Mouse (Mus musculus) midbrain, embryonic 10.5 days (tissue): ENCODE data around the gene Guk1. TPM values are rescaled to one million over a fixed set of nuclear protein-coding genes. Genes with fewer than 3 reads are reported as not detected.

Experiments
- DNase-seq: peaks from one replicate; pipeline ENCODE4 v3.0.0-alpha.2; 2017; ENCODE audit warnings: low spot score
- H3K27ac ChIP-seq: fragments of 300-500 bp; sonication (generic); replicated peaks from 2 replicates; pipeline ENCODE4 v1.5.1; 2016; ENCODE audit warnings: mild to moderate bottlenecking
- H3K27me3 ChIP-seq: fragments of 300-500 bp; sonication (generic); 2 replicates; pipeline ENCODE4 v1.6.1; 2016; ENCODE audit warnings: low read depth, mild to moderate bottlenecking; ENCODE audit not compliant: poor library complexity, severe bottlenecking
- H3K36me3 ChIP-seq: fragments of 300-500 bp; sonication (generic); 2 replicates; pipeline ENCODE4 v1.6.1; 2016; ENCODE audit warnings: mild to moderate bottlenecking, moderate library complexity
- H3K4me1 ChIP-seq: fragments of 300-500 bp; sonication (generic); 2 replicates; pipeline ENCODE4 v1.6.1; 2016
- H3K4me3 ChIP-seq: fragments of 300-500 bp; sonication (generic); 2 replicates; pipeline ENCODE4 v1.5.1; 2016; ENCODE audit warnings: mild to moderate bottlenecking, moderate library complexity
- H3K9me3 ChIP-seq: fragments of 300-500 bp; sonication (generic); replicated peaks from 2 replicates; pipeline ENCODE4 v1.6.1; 2016; ENCODE audit warnings: mild to moderate bottlenecking
- WGBS: fragments of 180-500 bp; shearing (Covaris S2); methylation state at CpG from one replicate; pipeline ENCODE4 v1.1.7; 2016; 5-methylcytosine and 5-hydroxymethylcytosine counted together
- polyA plus RNA-seq: library from polyadenylated mRNA; unstranded; fragments of >200 nt; fragmentation: Nextera tagmentation; extraction: Ambion mirVana; gene quantifications from 2 replicates; pipeline ENCODE4 v1.2.1, GENCODE M21; 2016

Guk1 gene
- polyA plus RNA-seq, 1 experiment from 2014 or later, result 115 TPM

DNA sequence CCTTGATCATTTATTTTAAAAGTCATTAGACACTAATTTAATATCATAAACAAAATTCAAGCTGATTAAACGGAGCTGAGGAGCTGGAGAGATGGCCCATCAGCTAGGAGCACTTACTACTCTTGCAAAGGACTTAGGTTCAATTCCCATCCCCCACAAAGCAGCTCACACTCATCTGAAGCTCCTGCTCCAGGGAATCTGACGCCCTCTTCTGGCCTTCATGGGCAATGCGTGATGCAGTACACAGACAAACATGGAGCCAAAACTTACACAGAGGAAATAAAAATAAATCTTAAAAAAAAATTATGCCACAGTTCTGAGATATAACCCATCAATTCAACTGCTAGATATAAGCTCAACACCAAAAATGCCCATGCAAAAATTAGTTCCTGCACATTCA, 40.3 kb downstream of the Guk1 start:
- Histone ChIP-seq H3K4me3 (no peak overlapping the region), H3K36me3 (peaks cover 13% of the 10 kb centered on the region), H3K27me3 (no peaks in the 10 kb centered on the region), H3K9me3 (no peaks in the 10 kb centered on the region), H3K4me1 (no peaks in the 10 kb centered on the region), H3K27ac (no peak overlapping the region)
- 36% methylated on average over 3 of the region's 3 CpGs for WGBS
- no peak for DNase-seq

DNA sequence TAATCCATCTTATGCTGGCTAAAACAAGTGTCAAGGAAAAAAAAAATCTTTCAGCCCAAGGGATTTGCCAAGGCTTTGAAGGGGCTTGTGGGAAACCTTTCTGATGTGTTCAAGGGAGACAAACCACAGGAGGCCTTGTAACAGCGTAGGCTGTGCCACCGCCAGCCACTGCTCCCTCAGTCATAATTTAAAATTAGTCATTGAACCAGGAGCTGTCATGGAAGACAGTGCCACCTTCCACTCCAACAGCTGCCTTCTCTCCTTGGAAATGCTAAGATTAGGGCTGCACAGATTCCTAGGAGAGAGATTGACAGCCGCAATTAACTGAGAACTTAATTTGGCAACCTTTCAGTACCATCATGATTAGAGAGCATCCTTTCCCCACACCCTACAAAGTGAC, 42.7 kb downstream of the Guk1 start:
- Histone ChIP-seq H3K36me3 (no peaks in the 10 kb centered on the region), H3K9me3 (no peaks in the 10 kb centered on the region), H3K27ac (no peak overlapping the region), H3K4me1 (no peaks in the 10 kb centered on the region), H3K27me3 (no peaks in the 10 kb centered on the region), H3K4me3 (no peak overlapping the region)
- WGBS, result 79% methylated on average over 3 of the region's 3 CpGs
- no peak for DNase-seq

DNA sequence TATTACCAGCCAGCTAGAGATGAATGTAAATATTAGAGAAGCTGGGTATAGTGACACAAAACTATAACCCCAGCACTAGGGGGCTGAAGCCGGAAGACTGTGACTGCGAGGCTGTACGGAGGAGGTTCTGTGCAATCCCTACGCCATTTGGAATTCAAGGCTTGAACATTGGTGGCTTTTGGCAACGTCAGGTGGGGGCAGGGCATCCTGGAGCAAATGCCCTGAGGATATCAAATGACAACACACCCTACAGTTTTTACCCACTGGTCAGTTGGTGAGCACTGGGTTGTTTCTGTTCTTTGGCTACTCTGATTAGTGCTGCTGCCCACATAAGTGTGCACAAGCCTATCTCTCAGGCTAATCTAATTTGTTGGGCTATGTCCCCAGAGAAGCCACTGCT, 49.0 kb downstream of the Guk1 start:
- H3K27me3 ChIP-seq, result peaks cover 11% of the 10 kb centered on the region
- no peaks in the 10 kb centered on the region for H3K36me3 ChIP-seq
- no peak overlapping the region for H3K4me3 ChIP-seq
- no peak for DNase-seq
- H3K4me1 ChIP-seq, result peaks cover 7% of the 10 kb centered on the region
- H3K27ac ChIP-seq, result no peak overlapping the region
- H3K9me3 ChIP-seq, result no peaks in the 10 kb centered on the region
- 81% methylated on average over 5 of the region's 5 CpGs for whole genome bisulfite sequencing

DNA sequence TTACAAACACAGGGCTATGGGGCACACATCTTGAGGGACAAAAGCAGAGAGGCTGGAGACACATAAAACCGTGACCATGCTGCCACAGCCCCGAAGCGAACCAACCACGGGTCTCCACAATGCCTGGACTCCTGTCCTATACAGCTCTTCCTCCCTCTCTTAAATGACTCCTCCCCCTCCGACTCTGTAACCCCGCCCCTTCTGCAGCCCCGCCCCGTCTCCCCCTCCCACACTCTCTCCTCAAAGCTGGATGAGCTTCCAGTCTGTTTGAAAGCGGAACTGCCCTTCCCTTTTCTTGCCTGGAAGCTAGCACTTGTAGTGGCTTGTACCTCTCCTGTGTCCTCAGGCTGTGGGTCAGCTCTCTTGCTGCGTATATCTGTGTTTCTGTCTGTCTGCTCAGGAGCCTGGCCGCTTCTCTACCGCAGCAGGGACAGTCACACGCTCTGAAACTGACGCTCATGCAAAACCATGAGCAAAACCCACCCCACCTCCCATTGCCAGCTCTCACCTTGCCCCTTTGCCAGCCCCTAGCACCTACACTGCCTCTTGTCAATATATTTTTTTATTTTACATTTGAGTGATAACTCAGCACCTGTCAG, 50.1 kb downstream of the Guk1 start:
- Histone ChIP-seq H3K9me3 (no peaks in the 10 kb centered on the region), H3K4me3 (peak overlapping the region; percentile 38), H3K36me3 (no peaks in the 10 kb centered on the region), H3K27ac (no peak overlapping the region), H3K4me1 (peaks cover 7% of the 10 kb centered on the region), H3K27me3 (peaks cover 22% of the 10 kb centered on the region)
- 15% methylated on average over 14 of the region's 14 CpGs for WGBS
- DNase-seq, result peak; percentile 61

DNA sequence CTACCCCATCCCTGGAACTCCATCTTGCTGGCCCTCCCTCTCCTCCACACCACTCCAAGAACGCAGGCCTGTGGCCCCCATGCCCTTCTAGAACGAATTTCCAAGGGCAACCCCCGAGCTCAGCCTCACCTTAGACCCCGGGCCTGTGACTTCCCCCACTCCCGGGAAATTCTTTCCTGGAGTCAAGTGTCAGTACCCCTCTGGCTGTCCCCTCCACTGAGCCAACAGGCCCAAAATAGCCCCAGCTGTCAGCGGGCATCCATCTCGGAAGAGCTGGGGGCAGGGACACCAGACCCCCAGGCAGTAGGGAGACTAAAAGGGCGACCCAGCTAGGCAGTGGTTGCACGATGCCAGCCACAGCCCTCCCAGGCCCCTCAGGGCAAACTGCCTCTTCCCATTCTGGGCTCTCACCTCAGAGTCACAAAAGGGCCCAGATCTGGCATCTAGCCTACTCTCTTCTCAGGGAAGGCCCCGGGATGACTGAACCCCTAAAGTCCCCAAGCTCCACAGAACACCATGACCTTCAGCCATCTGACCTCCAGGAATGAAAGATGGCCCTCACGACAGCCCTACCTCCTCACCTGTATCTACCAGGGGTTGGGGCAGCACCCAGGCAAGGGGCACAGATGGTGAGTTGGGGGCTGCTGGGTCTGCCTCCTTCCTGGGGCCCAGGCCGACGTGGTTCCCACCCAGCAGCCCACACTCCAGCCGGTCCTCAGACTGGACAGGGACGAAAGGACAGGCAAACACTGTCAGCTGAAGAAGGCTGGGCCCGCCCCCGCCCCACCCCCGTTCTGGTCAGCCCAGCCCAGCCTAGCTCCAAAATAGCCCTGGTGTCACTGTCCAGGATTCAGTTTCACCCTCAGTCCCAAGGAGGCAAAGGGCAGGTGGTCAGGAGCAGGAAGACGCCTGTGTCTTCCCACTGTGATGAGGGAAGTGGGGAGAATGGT, 53.2 kb downstream of the Guk1 start:
- 72% methylated on average over 19 of the region's 19 CpGs for WGBS

DNA sequence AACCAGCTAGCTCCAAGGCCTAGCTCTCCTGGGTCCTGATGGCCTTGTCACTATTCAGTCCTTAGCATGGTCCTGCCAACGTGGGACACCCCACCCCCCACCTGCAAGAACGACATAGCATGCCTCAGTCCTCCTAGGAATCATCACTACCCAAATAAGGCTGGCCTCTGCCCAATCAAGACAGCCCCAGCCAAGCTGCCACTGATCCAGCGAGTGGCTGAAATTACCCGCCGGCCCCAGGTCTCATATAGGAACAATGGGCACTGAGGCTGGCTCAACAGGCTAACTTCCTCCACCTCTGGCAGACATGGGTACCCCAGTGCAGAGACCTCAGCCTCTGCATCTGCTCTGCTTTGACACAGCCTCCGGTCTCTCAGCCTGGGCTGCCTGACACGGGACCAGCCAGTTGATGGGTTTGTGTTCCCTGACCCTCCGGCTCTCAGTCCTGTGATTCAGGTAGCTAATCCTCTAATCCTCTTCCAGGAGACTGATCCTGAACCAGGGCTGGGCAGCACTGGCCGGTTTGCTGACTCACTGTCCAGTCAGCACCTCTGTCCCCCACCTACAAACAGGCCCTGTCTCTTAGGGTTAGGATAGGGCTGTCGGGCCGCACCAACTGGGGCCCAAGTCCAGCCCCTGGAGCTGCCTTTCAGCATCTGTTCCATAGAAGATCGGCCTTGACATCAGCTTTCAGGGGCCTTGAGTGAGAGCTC, 54.9 kb downstream of the Guk1 start:
- peaks cover 70% of the 10 kb centered on the region for H3K27me3 ChIP-seq
- 56% methylated on average over 12 of the region's 12 CpGs for WGBS

More for the DNA sequence above, 53.2 kb downstream of the Guk1 start:
- Histone ChIP-seq H3K36me3 (no peaks in the 10 kb centered on the region), H3K4me1 (peaks cover 27% of the 10 kb centered on the region), H3K27ac (no peak overlapping the region), H3K9me3 (no peaks in the 10 kb centered on the region), H3K4me3 (no peak overlapping the region), H3K27me3 (peaks cover 53% of the 10 kb centered on the region)
- no peak for DNase-seq

DNA sequence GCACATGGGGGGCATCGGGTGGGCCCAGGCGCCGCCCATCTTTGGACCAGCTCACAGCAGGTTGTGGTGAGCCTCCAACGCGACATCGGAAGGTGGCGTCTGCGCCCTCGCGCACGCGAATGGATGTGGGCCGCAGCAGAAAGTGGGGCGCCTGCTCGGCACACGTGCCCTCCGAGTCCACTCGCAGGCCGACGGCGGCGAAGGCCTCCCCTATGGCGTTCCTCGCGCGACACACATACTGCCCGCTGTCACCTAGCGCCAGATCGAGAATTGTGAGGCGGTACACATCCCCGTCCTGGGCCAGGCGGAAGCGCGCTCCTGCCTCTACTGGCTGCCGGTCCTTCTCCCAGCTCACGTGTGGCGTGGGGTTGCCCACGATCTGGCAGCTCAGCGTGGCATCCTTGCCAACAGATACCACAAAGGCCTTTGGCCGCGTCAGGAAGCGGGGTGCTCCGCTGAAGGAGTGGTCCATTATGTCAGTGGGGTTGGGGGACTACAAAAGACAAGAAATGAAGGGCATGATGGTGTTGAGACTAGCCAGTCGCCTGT, 56.0 kb downstream of the Guk1 start, which contains the start of gene Obscn:
TSS of gene Obscn (minus strand) at position 499 of the 549 bp plus-strand sequence.
- H3K27me3 ChIP-seq, result peaks cover 79% of the 10 kb centered on the region
- WGBS, result 14% methylated on average over 44 of the region's 44 CpGs

More for the DNA sequence above, 54.9 kb downstream of the Guk1 start:
- H3K4me1 ChIP-seq, result peaks cover 26% of the 10 kb centered on the region
- DNase-seq, result no peak
- H3K9me3 ChIP-seq, result no peaks in the 10 kb centered on the region
- no peak overlapping the region for H3K4me3 ChIP-seq
- no peak overlapping the region for H3K27ac ChIP-seq
- no peaks in the 10 kb centered on the region for H3K36me3 ChIP-seq

DNA sequence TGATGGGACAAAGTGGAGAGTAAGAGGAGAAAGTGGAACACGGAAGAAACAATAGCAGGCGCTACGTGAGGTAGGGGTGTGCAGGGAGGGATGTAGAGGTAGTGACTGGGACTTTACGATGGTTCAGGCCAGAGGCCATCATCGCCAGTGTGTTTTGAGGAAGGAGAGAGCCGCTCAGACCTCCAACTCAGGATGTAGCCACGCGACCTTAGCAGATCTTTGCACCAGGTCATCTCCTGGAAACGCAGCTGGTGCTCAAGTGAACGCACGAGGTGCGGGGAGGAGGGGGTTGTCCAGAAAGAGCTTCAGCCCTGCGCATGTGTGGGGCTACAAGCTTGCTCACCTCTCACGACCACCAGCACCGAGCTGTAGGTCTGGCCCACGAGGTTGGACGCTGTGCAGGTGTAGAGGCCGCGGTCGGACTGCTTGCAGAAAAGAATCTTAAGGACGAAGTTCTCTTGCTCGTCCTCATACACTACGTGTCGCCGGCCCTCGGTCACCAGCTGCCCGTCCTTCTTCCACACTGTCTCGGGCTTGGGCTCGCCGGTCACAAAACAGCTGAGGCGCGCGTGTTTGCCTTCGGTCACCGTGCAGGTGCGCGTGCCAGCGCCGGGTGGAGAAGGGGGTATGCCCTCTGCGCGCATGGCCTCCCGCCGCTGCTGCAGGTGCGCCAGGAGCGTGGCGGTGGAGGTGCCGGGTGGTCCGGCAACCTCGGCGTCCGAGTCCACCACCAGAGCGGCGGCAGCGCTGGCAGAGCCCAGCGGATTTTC, 56.8 kb downstream of the Guk1 start:
- H3K27ac ChIP-seq, result no peak overlapping the region
- H3K4me3 ChIP-seq, result peak overlapping the region; percentile 42
- no peaks in the 10 kb centered on the region for H3K36me3 ChIP-seq
- peaks cover 79% of the 10 kb centered on the region for H3K27me3 ChIP-seq
- no peaks in the 10 kb centered on the region for H3K9me3 ChIP-seq
- H3K4me1 ChIP-seq, result peaks cover 20% of the 10 kb centered on the region
- WGBS, result 9% methylated on average over 55 of the region's 55 CpGs
- no peak for DNase-seq

More for the DNA sequence above, 56.0 kb downstream of the Guk1 start, which contains the start of gene Obscn:
- DNase-seq, result no peak
- Histone ChIP-seq H3K27ac (no peak within 1 kb of the TSS), H3K9me3 (no peaks in the 10 kb centered on the region), H3K36me3 (no peaks in the 10 kb centered on the region), H3K4me3 (peak within 1 kb of the TSS; percentile 42), H3K4me1 (peaks cover 20% of the 10 kb centered on the region)

DNA sequence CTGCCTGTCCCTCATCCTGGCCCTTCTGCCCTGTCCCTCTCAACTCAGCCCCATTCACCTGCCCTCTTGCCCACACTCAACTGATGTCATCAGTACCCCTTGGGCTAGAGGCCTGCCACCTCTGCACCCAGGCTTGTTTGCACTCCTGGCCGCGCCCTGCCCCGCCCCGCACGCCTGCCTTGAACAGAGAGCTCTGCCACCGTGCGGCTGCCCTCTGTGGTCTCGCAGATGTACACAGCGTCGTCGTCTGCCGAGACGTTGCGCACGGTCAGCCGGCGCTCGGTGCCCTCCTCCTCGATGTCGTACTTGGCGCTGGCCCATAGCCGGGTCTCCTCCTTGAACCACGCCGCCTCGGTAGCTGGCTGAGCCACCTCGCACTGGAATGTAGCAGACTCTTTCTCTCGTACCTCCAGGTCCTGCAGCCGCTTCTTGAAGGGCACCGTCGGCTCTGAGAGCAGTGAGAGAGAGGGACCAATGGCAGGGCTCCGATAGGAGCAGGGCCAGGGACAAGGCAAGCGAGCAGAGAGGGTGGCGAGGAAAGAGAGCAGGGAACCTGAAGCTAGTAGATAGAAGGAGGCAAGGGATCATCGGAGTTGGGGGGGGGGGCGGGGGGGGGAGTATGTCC, 57.5 kb downstream of the Guk1 start:
- Histone ChIP-seq H3K27me3 (peaks cover 79% of the 10 kb centered on the region), H3K4me3 (peak overlapping the region; percentile 42), H3K4me1 (peaks cover 20% of the 10 kb centered on the region), H3K36me3 (no peaks in the 10 kb centered on the region), H3K9me3 (no peaks in the 10 kb centered on the region), H3K27ac (no peak overlapping the region)
- no peak for DNase-seq
- 4% methylated on average over 35 of the region's 35 CpGs for WGBS
